In the genomic region with DNA sequence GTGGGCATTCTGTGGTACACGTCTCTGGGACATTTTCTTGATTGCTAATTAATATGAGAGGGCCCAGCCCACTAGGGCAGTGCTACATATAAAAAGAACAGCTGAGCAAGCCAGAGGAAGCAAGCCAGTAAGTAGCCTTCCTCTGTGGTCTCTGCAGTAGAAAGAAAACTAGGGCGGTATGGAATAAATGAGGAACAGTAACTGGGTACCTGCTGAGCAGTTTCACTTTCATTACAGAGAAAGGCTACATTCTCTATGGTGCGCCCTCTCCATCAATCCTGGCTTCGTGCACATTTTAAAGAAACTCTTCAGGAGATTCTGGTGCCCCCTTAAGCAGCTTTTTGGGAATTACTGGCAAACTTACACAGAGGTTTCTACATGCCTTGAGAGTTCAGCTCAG, we compare ENCODE assay signal across 10 mouse cellular contexts. TPM values are rescaled to one million over a fixed set of nuclear protein-coding genes. Genes with fewer than 3 reads are reported as not detected.
DNase-seq lines count a peak whose midpoint lies in the region; ATAC-seq and TF ChIP-seq lines count a peak whose summit lies in the region.
"Had no signal": no experiment of that assay in that cellular context is flagged by ENCODE, and none has a peak within 500 bp of the region (broad histone marks: within the 10 kb centered on the region; RNA-seq: fewer than 3 reads in every experiment).

No protein-coding gene starts in this region.

- no peak overlapping the region for H3K4me2 ChIP-seq in forebrain, embryonic 11.5 days (ENCODE audit: low read depth, low read length, severe bottlenecking)
- H3K4me2 ChIP-seq in lung, postnatal 0 days (replicated peaks; ENCODE audit: low read depth, low read length): no peak overlapping the region
- H3K4me2 ChIP-seq in forebrain, embryonic 15.5 days (replicated peaks): no peak overlapping the region

- H3K27ac ChIP-seq in forebrain, embryonic 10.5 days: peak overlapping the region; percentile 16
- H3K27ac ChIP-seq in forebrain, embryonic 11.5 days (ENCODE audit: low read depth, low read length): no peak overlapping the region
- no peak overlapping the region for H3K27ac ChIP-seq in lung, postnatal 0 days (ENCODE audit: low read length)
- peak overlapping the region; percentile 5; the same call in 1 of the 2 replicates for H3K27ac ChIP-seq in forebrain, embryonic 15.5 days (replicated peaks)

- no peak for TF ChIP-seq CTCF in lung, postnatal 0 days (IDR thresholded peaks at IDR 0.05)

- no peak overlapping the region for H3K4me3 ChIP-seq in forebrain, embryonic 10.5 days
- no peak overlapping the region for H3K4me3 ChIP-seq in forebrain, embryonic 11.5 days (ENCODE audit: low read depth, low read length)
- no peak overlapping the region for H3K4me3 ChIP-seq in lung, postnatal 0 days (ENCODE audit: low read depth, low read length)
- no peak overlapping the region for H3K4me3 ChIP-seq in forebrain, embryonic 15.5 days

- H3K4me1 ChIP-seq in forebrain, embryonic 10.5 days: peaks cover 43% of the 10 kb centered on the region
- peaks cover 13% of the 10 kb centered on the region for H3K4me1 ChIP-seq in forebrain, embryonic 11.5 days (replicated peaks; ENCODE audit: control insufficient read depth, insufficient read depth, low read length)
- peaks cover 15% of the 10 kb centered on the region; the same call in 1 of the 2 replicates for H3K4me1 ChIP-seq in lung, postnatal 0 days (ENCODE audit: insufficient read depth, low read depth, low read length)
- H3K4me1 ChIP-seq in forebrain, embryonic 15.5 days: peaks cover 59% of the 10 kb centered on the region

- DNase-seq in forebrain, embryonic 10.5 days (ENCODE audit: extremely low spot score, low spot score): no peak
- DNase-seq in forebrain, embryonic 11.5 days (ENCODE audit: low spot score): no peak
- peak; percentile 44 for DNase-seq in lung, postnatal 0 days (ENCODE audit: low spot score)
- DNase-seq in lung, postnatal 14 days: no peak
- DNase-seq in left cerebral cortex, adult 11 months (ENCODE audit: low spot score): no peak
- no peak for DNase-seq in adrenal gland, postnatal 4 days (ENCODE audit: low spot score in 2 of 2)
- DNase-seq: kidney, postnatal 36 days; lung, adult 18-20 months had no signal

- WGBS in forebrain, embryonic 10.5 days: 74% methylated on average over 4 of the region's 4 CpGs
- 59% methylated on average over 4 of the region's 4 CpGs for WGBS in forebrain, embryonic 11.5 days
- 51% methylated on average over 4 of the region's 4 CpGs for WGBS in lung, postnatal 0 days
- WGBS in forebrain, embryonic 15.5 days: 33% methylated on average over 4 of the region's 4 CpGs

- H3K9ac ChIP-seq in forebrain, embryonic 11.5 days (ENCODE audit: low read length): no peak overlapping the region
- H3K9ac ChIP-seq in lung, postnatal 0 days (replicated peaks; ENCODE audit: low read depth): no peak overlapping the region
- H3K9ac ChIP-seq in forebrain, embryonic 15.5 days (replicated peaks): no peak overlapping the region

- H3K9me3 ChIP-seq in forebrain, embryonic 10.5 days: 0 out of 2 replicates have a peak, but pooled peaks cover 4% of the 10 kb centered on the region
- no peaks in the 10 kb centered on the region for H3K9me3 ChIP-seq in forebrain, embryonic 11.5 days (ENCODE audit: control insufficient read depth, low read length)
- H3K9me3 ChIP-seq in lung, postnatal 0 days (ENCODE audit: low read length): no peaks in the 10 kb centered on the region
- no peaks in the 10 kb centered on the region for H3K9me3 ChIP-seq in forebrain, embryonic 15.5 days

- no peak for ATAC-seq in forebrain, embryonic 11.5 days (replicated peaks; ENCODE audit: low FRiP score)
- ATAC-seq in lung, postnatal 0 days: no peak
- ATAC-seq in forebrain, embryonic 15.5 days (replicated peaks): no peak
- ATAC-seq in monocyte, adult 5-6 weeks (replicated peaks; ENCODE audit: insufficient number of reproducible peaks, low FRiP score, low TSS enrichment, poor library complexity, severe bottlenecking): peak; percentile 57; the same call in 1 of the 2 replicates

- H3K27me3 ChIP-seq in forebrain, embryonic 10.5 days (ENCODE audit: poor library complexity, severe bottlenecking): no peaks in the 10 kb centered on the region
- H3K27me3 ChIP-seq in forebrain, embryonic 11.5 days (ENCODE audit: control insufficient read depth, insufficient read depth, low read length): no peaks in the 10 kb centered on the region
- no peaks in the 10 kb centered on the region for H3K27me3 ChIP-seq in lung, postnatal 0 days (replicated peaks; ENCODE audit: insufficient read depth, low read length)
- H3K27me3 ChIP-seq in forebrain, embryonic 15.5 days: no peaks in the 10 kb centered on the region

- H3K36me3 ChIP-seq in forebrain, embryonic 10.5 days (replicated peaks): no peaks in the 10 kb centered on the region
- H3K36me3 ChIP-seq in forebrain, embryonic 11.5 days (ENCODE audit: control insufficient read depth, insufficient read depth, low read length): no peaks in the 10 kb centered on the region
- H3K36me3 ChIP-seq in lung, postnatal 0 days (ENCODE audit: insufficient read depth, low read length): no peaks in the 10 kb centered on the region
- no peaks in the 10 kb centered on the region for H3K36me3 ChIP-seq in forebrain, embryonic 15.5 days

- no peak for TF ChIP-seq EP300 in lung, postnatal 0 days (IDR thresholded peaks at IDR 0.05)

RNA-seq across cellular contexts. Expression of gene Tom1l2, which starts 47.1 kb away (rescaled TPM):
- polyA plus RNA-seq in forebrain, embryonic 10.5 days (2016; fragmentation: Nextera tagmentation; extraction: Ambion mirVana): 18.0 TPM in 2 replicates
- 18.0 and 19.5 TPM in 2 replicates for polyA plus RNA-seq in forebrain, embryonic 11.5 days (2014; fragmentation: Nextera tagmentation; extraction: Ambion mirVana)
- 19.1 and 19.7 TPM in 2 replicates for polyA plus RNA-seq in lung, postnatal 0 days (2015; fragmentation: Nextera tagmentation; extraction: Ambion mirVana)
- 47.9 and 48.7 TPM in 2 replicates for polyA plus RNA-seq in forebrain, embryonic 15.5 days (2015; fragmentation: Nextera tagmentation; extraction: Ambion mirVana)
- total RNA-seq in monocyte, adult 5-6 weeks (2017): 4.2 to 14.6 TPM (median 9.3 TPM) in 3 replicates
- 10 to 100 TPM; 54.0 to 55.9 TPM for total RNA-seq in adrenal gland, postnatal 4 days (2021)

RNA-seq across cellular contexts. Expression of gene Drc3, which starts 47.5 kb away (rescaled TPM):
- 1.5 and 1.6 TPM in 2 replicates for polyA plus RNA-seq in forebrain, embryonic 10.5 days (2016; fragmentation: Nextera tagmentation; extraction: Ambion mirVana)
- polyA plus RNA-seq in forebrain, embryonic 11.5 days (2014; fragmentation: Nextera tagmentation; extraction: Ambion mirVana): 1.6 and 2.1 TPM in 2 replicates
- polyA plus RNA-seq in lung, postnatal 0 days (2015; fragmentation: Nextera tagmentation; extraction: Ambion mirVana): 16.8 and 18.0 TPM in 2 replicates
- polyA plus RNA-seq in forebrain, embryonic 15.5 days (2015; fragmentation: Nextera tagmentation; extraction: Ambion mirVana): 5.7 and 7.3 TPM in 2 replicates
- total RNA-seq in monocyte, adult 5-6 weeks (2017): 0.39 TPM in 1 of 3 replicates, not detected in the others
- total RNA-seq in adrenal gland, postnatal 4 days (2021): 1 to 10 TPM; 1.8 to 2.6 TPM

Comparison
In these comparisons a context has a peak if more than half of its experiments do, and no peak if none do; other contexts are left out.
1. H3K27ac ChIP-seq: peak in forebrain, embryonic 10.5 days (single experiment) and forebrain, embryonic 15.5 days (single experiment); none in forebrain, embryonic 11.5 days (single experiment) and lung, postnatal 0 days (single experiment).